Mouse (Mus musculus): ENCODE measurements around the gene Mok.
A peak's percentile ranks its signal among the peaks of the same experiment; 100 is the strongest.
"Not testable (repeated sequence)": the region's sequence is repeated elsewhere in the genome, so short reads cannot be mapped to it uniquely, and the experiment has no call there.

The Mok gene

DNA sequence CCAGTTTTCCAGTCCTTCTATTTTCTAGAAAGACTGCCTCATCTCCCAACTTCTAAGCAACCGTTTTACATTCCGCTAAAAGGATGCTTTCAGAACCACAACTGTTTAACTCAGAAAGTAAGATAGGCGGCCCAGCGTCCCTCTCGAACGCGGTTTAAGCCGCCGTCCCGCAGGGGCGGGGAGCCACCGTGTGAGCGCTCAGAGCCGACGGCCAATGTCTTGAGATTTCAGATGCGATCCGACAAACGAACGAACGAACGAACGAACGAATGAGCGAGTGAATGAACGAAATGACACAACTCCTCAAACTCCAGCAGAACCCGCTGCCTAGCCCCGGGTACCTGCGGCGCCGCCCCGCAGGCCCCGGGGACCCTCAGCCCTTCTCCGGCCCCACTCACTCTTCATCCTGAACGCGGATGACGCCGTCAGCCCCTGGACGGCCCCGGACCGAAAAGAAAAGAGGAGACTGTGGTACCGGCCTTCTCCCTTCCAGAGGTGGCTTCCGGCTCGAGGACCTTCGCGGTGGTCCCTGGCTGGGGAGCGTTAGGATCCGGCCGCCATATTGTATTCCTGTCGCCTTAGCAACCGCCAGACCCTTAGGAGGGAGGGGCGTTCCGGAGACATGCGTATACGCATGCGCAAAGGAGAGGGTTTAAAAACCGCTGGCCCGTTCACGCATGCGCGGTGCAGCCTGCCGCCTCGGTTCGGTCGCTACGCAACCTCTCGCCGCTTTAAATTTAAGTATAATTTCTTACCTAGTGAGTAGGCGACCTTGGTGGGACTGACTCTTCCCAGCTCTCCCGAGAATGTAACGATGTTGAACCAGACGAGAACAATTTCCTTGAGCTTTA lies at the start of gene Mok:
Gene Mok, minus strand, starts transcription at position 592 of the 851 bp plus-strand sequence.
- peak; percentile 97 for DNase-seq (ENCODE audit: low read depth, low spot score)

- DNase-seq (ENCODE audit: low read depth, low spot score): peak; percentile 99
Observed at GRCm38 (mm10) chr12:110889036-110890020, 48.6 kb upstream of the Mok start, which contains the start of the genes Cinp and Tecpr2. Gene Cinp, minus strand, starts transcription at chr12:110889145. Gene Tecpr2, plus strand, starts transcription at chr12:110889264.

DNA sequence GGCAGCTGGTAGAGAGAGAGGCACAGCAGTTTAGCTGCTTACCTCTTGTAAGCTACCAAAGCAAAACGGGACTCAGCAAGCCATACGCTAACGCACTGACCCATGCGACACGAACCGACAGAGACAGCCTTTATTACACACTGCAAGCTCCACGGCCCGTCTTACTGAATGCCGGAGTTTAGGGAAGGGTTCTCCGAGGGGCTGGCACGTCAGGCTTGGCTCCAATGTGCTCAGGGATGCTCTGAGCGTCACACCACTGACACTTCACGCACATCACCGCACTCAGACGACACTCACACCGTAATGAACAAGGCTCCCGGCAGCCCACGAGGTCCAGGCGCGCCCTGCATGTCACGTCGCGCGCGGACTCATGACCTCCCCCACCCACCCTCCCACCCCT lies 47.9 kb upstream of the Mok start:
- DNase-seq (ENCODE audit: low read depth, low spot score): no peak

DNA sequence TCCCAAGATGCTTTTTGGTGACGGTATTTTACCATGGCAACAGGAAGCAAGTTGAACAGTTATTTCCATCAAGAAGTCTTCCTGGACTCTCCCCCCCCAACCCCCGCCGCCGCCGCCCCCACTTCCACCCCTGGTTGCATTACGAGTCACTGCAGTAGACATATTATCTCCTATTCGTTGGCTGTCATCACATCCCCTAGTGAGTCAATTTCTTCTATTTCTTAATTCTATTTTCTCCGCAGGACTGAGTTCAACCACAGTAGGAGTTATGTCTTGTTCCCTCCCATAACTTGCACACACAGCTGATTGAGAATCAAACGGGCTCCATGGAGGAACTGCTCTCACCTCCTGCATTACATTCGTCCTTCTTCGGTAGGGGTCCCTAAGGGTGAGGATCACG lies 47.4 kb upstream of the Mok start:
- DNase-seq (ENCODE audit: low read depth, low spot score): no peak

DNA sequence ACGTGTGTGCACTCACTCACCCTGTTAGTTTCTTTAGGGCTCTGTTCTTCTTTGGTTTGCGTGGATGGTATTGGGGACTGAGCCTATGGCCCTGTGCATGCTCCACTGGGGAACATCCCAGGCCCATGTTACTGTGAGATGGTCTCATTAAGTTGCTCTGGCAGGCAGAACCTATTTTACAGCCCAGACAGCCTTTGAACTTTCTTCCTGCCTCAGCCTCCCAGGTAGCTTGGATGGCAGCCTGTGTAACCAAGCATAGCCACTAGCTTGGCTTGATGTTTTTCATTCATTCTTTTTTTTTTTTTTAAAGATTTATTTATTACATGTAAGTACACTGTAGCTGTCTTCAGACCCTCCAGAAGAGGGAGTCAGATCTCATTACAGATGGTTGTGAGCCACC lies 44.5 kb upstream of the Mok start:
- DNase-seq (ENCODE audit: low read depth, low spot score): no peak

GRCm38 (mm10) chr12:110882291-110882690 lies 41.6 kb upstream of the Mok start:
- DNase-seq (ENCODE audit: low read depth, low spot score): peak; percentile 94

- DNase-seq (ENCODE audit: low read depth, low spot score): no peak
Observed at GRCm38 (mm10) chr12:110875351-110875750, 34.6 kb upstream of the Mok start.

GRCm38 (mm10) chr12:110871247-110871646 lies 30.5 kb upstream of the Mok start:
- no peak for DNase-seq (ENCODE audit: low read depth, low spot score)

DNA sequence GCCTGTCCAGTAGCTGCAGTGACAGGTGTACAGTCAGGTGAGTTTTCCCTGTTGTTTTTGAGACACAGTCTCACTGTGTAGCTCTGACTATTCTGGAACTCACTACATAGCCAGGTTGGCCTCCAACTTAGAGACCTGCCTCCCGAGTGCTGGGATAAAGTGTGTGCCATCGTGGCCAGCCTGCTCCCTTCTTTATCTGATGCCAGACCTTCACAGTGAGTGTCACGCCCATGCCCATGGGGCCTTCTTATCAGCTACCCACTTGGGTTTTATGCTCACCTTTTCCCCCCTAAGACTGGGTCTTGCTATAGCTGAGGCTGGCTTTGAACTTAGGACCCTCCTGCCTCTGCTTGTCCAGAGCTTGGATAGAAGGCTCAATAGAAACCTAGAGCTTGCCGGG lies 29.4 kb upstream of the Mok start:
- no peak for DNase-seq (ENCODE audit: low read depth, low spot score)

GRCm38 (mm10) chr12:110865989-110866388 lies 25.2 kb upstream of the Mok start:
- no peak for DNase-seq (ENCODE audit: low read depth, low spot score)

- no peak for DNase-seq (ENCODE audit: low read depth, low spot score)
Observed at GRCm38 (mm10) chr12:110865571-110865970, 24.8 kb upstream of the Mok start.

GRCm38 (mm10) chr12:110864008-110864407 lies 23.3 kb upstream of the Mok start:
- DNase-seq (ENCODE audit: low read depth, low spot score): no peak

- DNase-seq (ENCODE audit: low read depth, low spot score): peak; percentile 73
Observed at GRCm38 (mm10) chr12:110861256-110861655, 20.5 kb upstream of the Mok start.

DNA sequence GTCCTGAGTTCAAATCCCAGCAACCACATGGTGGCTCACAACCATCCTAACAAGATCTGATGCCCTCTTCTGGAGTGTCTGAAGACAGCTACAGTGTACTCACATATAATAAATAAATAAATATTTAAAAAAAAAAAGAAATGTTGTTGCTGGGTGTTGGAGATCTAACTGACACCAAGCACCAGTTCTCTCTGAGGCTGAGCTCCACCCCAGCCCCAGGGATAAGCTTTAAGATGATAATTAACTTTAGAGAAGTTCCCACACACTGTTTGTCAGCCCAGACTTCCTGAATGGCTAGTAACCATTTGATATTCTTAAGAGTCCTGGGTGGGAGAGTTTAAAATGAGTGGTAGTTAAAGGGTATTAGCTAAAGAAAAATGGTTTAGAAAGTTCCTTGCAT lies 19.6 kb upstream of the Mok start:
- DNase-seq (ENCODE audit: low read depth, low spot score): no peak

GRCm38 (mm10) chr12:110858681-110859080 lies 17.9 kb upstream of the Mok start:
- DNase-seq (ENCODE audit: low read depth, low spot score): not testable (repeated sequence)

DNA sequence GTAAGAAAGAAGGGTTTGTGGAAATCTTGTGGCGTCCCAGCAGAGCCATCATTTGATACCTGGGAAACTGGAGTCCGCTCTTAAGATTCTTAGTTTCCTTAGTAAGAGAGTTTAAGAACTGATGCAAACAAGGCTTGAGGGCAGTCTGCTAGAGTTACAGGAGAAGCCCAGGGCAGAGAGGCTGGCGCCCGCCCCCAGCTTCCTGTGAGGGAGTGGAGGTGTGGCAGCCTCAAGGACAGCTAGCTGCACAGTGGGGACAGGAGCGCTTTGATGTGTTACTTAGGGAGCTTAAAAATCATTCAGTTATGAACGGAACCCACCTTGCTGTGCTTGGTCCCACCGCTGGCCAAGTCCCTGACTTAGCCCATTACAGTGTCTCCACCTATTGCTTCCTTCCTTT lies 16.5 kb upstream of the Mok start:
- peak; percentile 51 for DNase-seq (ENCODE audit: low read depth, low spot score)

- peak; percentile 56 for DNase-seq (ENCODE audit: low read depth, low spot score)
Observed at GRCm38 (mm10) chr12:110854786-110855737, 14.3 kb upstream of the Mok start.

GRCm38 (mm10) chr12:110851923-110852322 lies 11.2 kb upstream of the Mok start:
- no peak for DNase-seq (ENCODE audit: low read depth, low spot score)

DNA sequence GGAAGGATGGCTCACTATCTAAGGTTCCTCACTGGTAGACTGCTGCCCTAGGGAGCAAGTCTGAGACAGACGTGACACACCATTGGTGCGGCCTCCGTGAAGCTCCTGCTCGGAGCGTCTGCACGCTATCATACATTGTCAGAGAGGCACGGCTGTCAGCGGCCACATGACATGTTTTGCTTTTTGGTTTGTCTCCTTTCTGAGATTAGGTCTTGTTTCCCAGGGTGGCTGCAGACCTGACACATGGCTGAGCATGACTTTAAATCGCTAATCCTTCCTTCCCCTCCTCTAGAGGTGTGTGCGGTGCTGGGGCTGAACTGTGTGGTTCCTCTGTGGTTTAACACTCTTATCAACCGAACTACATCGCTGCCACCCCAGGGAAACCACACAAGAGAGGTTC lies 10.7 kb upstream of the Mok start:
- no peak for DNase-seq (ENCODE audit: low read depth, low spot score)

- DNase-seq (ENCODE audit: low read depth, low spot score): no peak
Observed at GRCm38 (mm10) chr12:110850929-110851256, 10.2 kb upstream of the Mok start.
